Mouse (Mus musculus) frontal cortex, postnatal 36 days (tissue): ENCODE data around the gene Dusp2.

Source experiments
- DNase-seq, 2 experiments: peaks; one replicate each; pipeline ENCODE4 v3.0.0; 2022; ENCODE audit warnings: low spot score in 2 of 2

The Dusp2 gene

GRCm38 (mm10) chr2:127367126-127367820, 31.3 kb downstream of the Dusp2 start:
- DNase-seq, result no peak

- DNase-seq, result no peak
Observed at GRCm38 (mm10) chr2:127369703-127370376, 33.9 kb downstream of the Dusp2 start.

- no peak for DNase-seq
Observed at GRCm38 (mm10) chr2:127370561-127371483, 34.9 kb downstream of the Dusp2 start.

DNA sequence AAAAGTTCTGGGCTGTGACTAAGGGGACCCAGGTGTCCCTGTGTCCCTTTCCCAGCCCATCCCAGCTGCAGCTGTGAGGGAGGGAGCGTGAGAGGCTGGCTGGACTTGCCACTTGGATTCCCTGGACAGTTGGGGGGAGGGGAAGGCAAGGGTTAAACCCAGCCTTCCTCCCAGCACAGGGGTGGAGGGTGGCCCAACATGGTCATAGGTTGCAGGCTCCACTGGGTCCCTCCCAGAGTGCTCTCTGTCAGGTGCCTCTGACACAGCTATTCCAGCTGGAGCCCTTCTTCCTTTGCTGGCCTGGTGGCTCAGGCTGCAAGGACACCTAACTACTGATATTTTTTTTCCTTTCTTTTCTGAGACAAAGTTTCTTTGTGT, 35.5 kb downstream of the Dusp2 start:
- no peak for DNase-seq

DNA sequence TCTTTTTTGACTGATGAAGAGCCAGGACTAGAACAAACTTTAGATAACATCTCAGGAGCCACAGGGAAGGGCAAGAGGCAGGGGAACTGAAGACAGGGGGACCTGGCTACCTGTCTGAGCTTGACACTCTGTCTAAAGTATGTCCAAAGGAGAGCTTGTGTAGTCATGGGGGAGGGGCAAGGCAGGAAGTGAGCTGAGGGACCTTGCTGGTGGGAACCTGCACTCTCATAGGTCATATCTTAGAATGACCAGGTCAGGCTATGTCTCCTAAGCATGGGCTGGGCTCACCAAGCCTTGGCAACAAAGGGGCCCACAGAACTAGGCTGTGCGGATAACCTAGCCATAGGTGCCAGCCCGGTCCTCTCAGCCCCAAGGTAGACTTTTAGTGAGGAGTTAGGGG, 36.1 kb downstream of the Dusp2 start:
- DNase-seq, result no peak

GRCm38 (mm10) chr2:127374131-127374530, 38.2 kb downstream of the Dusp2 start:
- DNase-seq, result no peak

GRCm38 (mm10) chr2:127375087-127375486, 39.1 kb downstream of the Dusp2 start:
- no peak for DNase-seq

- no peak for DNase-seq
Observed at GRCm38 (mm10) chr2:127375759-127376341, 39.9 kb downstream of the Dusp2 start.

- no peak for DNase-seq
Observed at GRCm38 (mm10) chr2:127376423-127377051, 40.6 kb downstream of the Dusp2 start.

DNA sequence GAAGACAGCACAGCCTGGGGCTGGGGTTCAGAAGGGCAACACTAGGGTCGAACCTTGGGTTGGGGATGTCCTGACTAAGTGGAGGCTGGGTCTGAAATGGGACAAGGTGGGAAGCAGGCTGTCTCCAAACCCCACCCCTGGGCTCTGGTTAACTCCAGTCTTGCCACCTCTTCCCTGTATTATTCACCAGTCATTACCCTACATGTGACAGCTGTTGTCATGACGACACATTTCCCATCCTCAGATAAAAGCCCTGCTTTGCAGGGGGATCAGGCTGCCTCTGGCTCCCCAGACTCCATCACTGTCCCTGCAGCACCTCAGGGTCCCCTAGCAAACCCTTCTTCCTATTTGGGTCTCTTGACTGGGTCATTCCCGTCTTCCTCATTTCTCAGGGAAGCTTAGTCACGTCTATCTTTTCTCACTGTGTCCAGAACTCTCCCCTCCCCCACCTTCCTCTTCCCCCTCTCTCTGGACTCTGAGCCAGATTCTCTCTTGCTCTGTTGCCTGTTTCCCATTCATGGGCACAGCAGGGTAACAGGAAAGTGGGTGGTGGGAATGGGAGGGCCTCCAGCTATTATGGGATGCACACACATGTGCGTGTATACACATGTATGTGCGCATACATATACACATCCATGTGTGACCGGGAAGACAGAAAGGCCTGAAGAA, 42.1 kb downstream of the Dusp2 start:
- no peak for DNase-seq

GRCm38 (mm10) chr2:127378611-127378990, 42.6 kb downstream of the Dusp2 start:
- DNase-seq, result no peak

GRCm38 (mm10) chr2:127379250-127379649, 43.3 kb downstream of the Dusp2 start:
- DNase-seq, result no peak

GRCm38 (mm10) chr2:127383881-127384280, 47.9 kb downstream of the Dusp2 start:
- no peak for DNase-seq

- DNase-seq, result no peak
Observed at GRCm38 (mm10) chr2:127387521-127387920, 51.6 kb downstream of the Dusp2 start.
